In the genomic region with DNA sequence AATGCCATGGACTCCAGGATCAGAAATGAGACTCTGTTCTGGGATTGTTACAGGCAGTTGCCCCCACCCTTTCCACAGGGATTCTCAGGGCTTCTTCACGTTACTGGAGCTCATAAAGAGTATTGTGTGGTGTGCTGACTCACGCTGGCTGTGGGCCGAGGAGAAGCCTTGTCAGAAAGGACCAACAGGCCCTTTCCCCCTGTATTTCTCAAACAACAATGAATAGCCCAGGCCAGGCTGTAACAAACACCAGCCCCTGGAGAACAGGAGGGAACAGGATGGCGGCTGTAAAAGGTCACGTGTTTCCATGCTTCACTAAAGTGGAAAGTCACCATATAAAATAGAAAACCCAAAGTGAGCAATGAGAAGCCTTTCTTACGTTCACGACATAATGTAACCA, we compare ENCODE assay signal across 10 mouse cellular contexts. TPM values are rescaled to one million over a fixed set of nuclear protein-coding genes. Genes with fewer than 3 reads are reported as not detected.
A peak's percentile ranks its signal among the peaks of the same experiment; 100 is the strongest.
DNase-seq lines count a peak whose midpoint lies in the region; ATAC-seq and TF ChIP-seq lines count a peak whose summit lies in the region.
"Had no signal": no experiment of that assay in that cellular context is flagged by ENCODE, and none has a peak within 500 bp of the region (broad histone marks: within the 10 kb centered on the region; RNA-seq: fewer than 3 reads in every experiment).

No protein-coding gene starts in this region.

- H3K4me1 ChIP-seq in stomach, postnatal 0 days (replicated peaks; ENCODE audit: control insufficient read depth, insufficient read depth): 0 out of 2 replicates have a peak, but pooled peaks cover 3% of the 10 kb centered on the region

- TF ChIP-seq EP300 in stomach, postnatal 0 days (optimal IDR thresholded peaks at IDR 0.05): no peak

- no peaks in the 10 kb centered on the region for H3K36me3 ChIP-seq in stomach, postnatal 0 days (ENCODE audit: control insufficient read depth, insufficient read depth, low read length)
- H3K36me3 ChIP-seq: embryonic facial prominence, embryonic 15.5 days; heart, embryonic 13.5 days had no signal

- DNase-seq in embryo, embryonic 9.5 days (ENCODE audit: extremely low spot score): peak; percentile 9
- DNase-seq in embryo, embryonic 10 days (ENCODE audit: low spot score): no peak
- DNase-seq in urinary bladder, postnatal 14 days (ENCODE audit: low spot score): peak; percentile 32
- no peak for DNase-seq in urinary bladder, adult 2 months (ENCODE audit: low spot score)
- DNase-seq in heart, postnatal 14 days: peak; percentile 40 to 50
- DNase-seq in stomach, postnatal 0 days (ENCODE audit: low spot score): peak; percentile 41
- DNase-seq in layer of hippocampus, adult 8-10 months (ENCODE audit: low spot score in 2 of 2): no peak
- DNase-seq in layer of hippocampus, postnatal 25 days (ENCODE audit: extremely low spot score in 1 of 2, low spot score in 1 of 2): no peak

- no peak for TF ChIP-seq CTCF in stomach, postnatal 0 days (IDR thresholded peaks at IDR 0.05; ENCODE audit: low read depth)

- H3K27ac ChIP-seq in stomach, postnatal 0 days (replicated peaks): no peak overlapping the region
- H3K27ac ChIP-seq: embryonic facial prominence, embryonic 15.5 days had no signal

- H3K27me3 ChIP-seq in stomach, postnatal 0 days (ENCODE audit: control insufficient read depth, insufficient read depth, low read length): no peaks in the 10 kb centered on the region
- H3K27me3 ChIP-seq: embryonic facial prominence, embryonic 15.5 days; heart, embryonic 13.5 days had no signal

- H3K9me3 ChIP-seq in stomach, postnatal 0 days (ENCODE audit: control insufficient read depth, low read length): no peaks in the 10 kb centered on the region
- H3K9me3 ChIP-seq: embryonic facial prominence, embryonic 15.5 days; heart, embryonic 13.5 days had no signal

- intact Hi-C loops in heart, postnatal 14 days (cut with DNase I): no loop called here

- H3K4me2 ChIP-seq in stomach, postnatal 0 days (replicated peaks; ENCODE audit: low read depth): no peak overlapping the region
- H3K4me2 ChIP-seq: embryonic facial prominence, embryonic 15.5 days had no signal

- no peak overlapping the region for H3K9ac ChIP-seq in stomach, postnatal 0 days (ENCODE audit: low read length)
- H3K9ac ChIP-seq: embryonic facial prominence, embryonic 15.5 days; heart, embryonic 13.5 days had no signal

- no peak overlapping the region for H3K4me3 ChIP-seq in stomach, postnatal 0 days (ENCODE audit: low read depth, low read length)
- H3K4me3 ChIP-seq: embryonic facial prominence, embryonic 15.5 days; heart, embryonic 13.5 days had no signal

- ATAC-seq in stomach, postnatal 0 days (ENCODE audit: low FRiP score, low TSS enrichment): no peak

- 59% methylated on average over 7 of the region's 7 CpGs for WGBS in stomach, postnatal 0 days

RNA-seq across cellular contexts. Expression of gene Scd2, which starts 28.2 kb away (rescaled TPM):
- polyA plus RNA-seq in urinary bladder, adult 2 months (2012; rRNA removed): 121 and 151 TPM in 2 replicates
- 10 to 100 TPM; 24.8 to 27.2 TPM for total RNA-seq in heart, postnatal 14 days (2021)
- 29.5 and 34.0 TPM in 2 replicates for polyA plus RNA-seq in stomach, postnatal 0 days (2015; fragmentation: Nextera tagmentation; extraction: Ambion mirVana)
- 100 to 1,000 TPM; 662 to 773 (median 703) TPM for total RNA-seq in layer of hippocampus, adult 8-10 months (2022)
- 100 to 1,000 TPM; 642 to 712 TPM for total RNA-seq in layer of hippocampus, postnatal 25 days (2021)

Comparison
In these comparisons a context has a peak if more than half of its experiments do, and no peak if none do; other contexts are left out.
1. DNase-seq: peak in embryo, embryonic 9.5 days (single experiment), urinary bladder, postnatal 14 days (single experiment), heart, postnatal 14 days (2 of 2) and stomach, postnatal 0 days (single experiment); none in embryo, embryonic 10 days (single experiment), urinary bladder, adult 2 months (single experiment), layer of hippocampus, adult 8-10 months (0 of 2) and layer of hippocampus, postnatal 25 days (0 of 2).
2. RNA of gene Scd2, which starts 28.2 kb away (total RNA-seq): 662 to 773 TPM in layer of hippocampus, adult 8-10 months and 642 to 712 TPM in layer of hippocampus, postnatal 25 days; 24.8 to 27.2 TPM in heart, postnatal 14 days; every median in the first group is over 10 times any median in the second.